Mouse (Mus musculus) left cerebral cortex, adult 18-20 months (tissue): Measurements from ENCODE around the gene Pnpla3. TPM values are rescaled to one million over a fixed set of nuclear protein-coding genes. Genes with fewer than 3 reads are reported as not detected.

ENCODE experiments used
- DNase-seq, 2 experiments: peaks; one replicate each; pipeline ENCODE4 v3.0.0; 2021 to 2022; ENCODE audit warnings: low spot score in 2 of 2, mixed read lengths in 1 of 2
- total RNA-seq, 2 experiments: library from RNA; stranded (reverse); gene quantifications; 2 replicates each; pipeline ENCODE4 v1.2.3; 2021

The Pnpla3 gene
- total RNA-seq, 2 experiments from 2014 or later, result 7.9 to 13.6 TPM

- DNase-seq, result no peak
Measured at GRCm38 (mm10) chr15:84171166-84171565, 3.5 kb downstream of the Pnpla3 start.

- peak in 1 of 2 experiments; percentile 13 for DNase-seq
Measured at GRCm38 (mm10) chr15:84178733-84179132, 11.1 kb downstream of the Pnpla3 start.

- no peak for DNase-seq
Measured at GRCm38 (mm10) chr15:84182000-84182399, 14.4 kb downstream of the Pnpla3 start.

- no peak for DNase-seq
Measured at GRCm38 (mm10) chr15:84183967-84184366, 16.3 kb downstream of the Pnpla3 start.

- DNase-seq, result no peak
Measured at GRCm38 (mm10) chr15:84186196-84186595, 18.6 kb downstream of the Pnpla3 start.

- DNase-seq, result no peak
Measured at GRCm38 (mm10) chr15:84188887-84189530, 21.4 kb downstream of the Pnpla3 start.

GRCm38 (mm10) chr15:84189881-84190280, 22.2 kb downstream of the Pnpla3 start:
- no peak for DNase-seq

GRCm38 (mm10) chr15:84191724-84192057, 24.1 kb downstream of the Pnpla3 start:
- DNase-seq, result no peak

GRCm38 (mm10) chr15:84192058-84192791, 24.6 kb downstream of the Pnpla3 start, which contains the start of gene Samm50:
Gene Samm50, plus strand, starts transcription at chr15:84192241.
- peak; percentile 87 to 93 for DNase-seq

- no peak for DNase-seq
Measured at GRCm38 (mm10) chr15:84196486-84197165, 29.0 kb downstream of the Pnpla3 start.

- no peak for DNase-seq
Measured at GRCm38 (mm10) chr15:84207327-84207726, 39.7 kb downstream of the Pnpla3 start.

GRCm38 (mm10) chr15:84209517-84210412, 42.1 kb downstream of the Pnpla3 start:
- DNase-seq, result no peak

- DNase-seq, result peak; percentile 31 to 36
Measured at GRCm38 (mm10) chr15:84210461-84210860, 42.8 kb downstream of the Pnpla3 start.

- DNase-seq, result no peak
Measured at GRCm38 (mm10) chr15:84210941-84211340, 43.3 kb downstream of the Pnpla3 start.

GRCm38 (mm10) chr15:84211564-84211963, 43.9 kb downstream of the Pnpla3 start:
- no peak for DNase-seq

- peak; percentile 88 to 95 for DNase-seq
Measured at GRCm38 (mm10) chr15:84212031-84212755, 44.6 kb downstream of the Pnpla3 start.

GRCm38 (mm10) chr15:84212756-84213105, 45.1 kb downstream of the Pnpla3 start:
- DNase-seq, result no peak

GRCm38 (mm10) chr15:84213162-84213739, 45.6 kb downstream of the Pnpla3 start:
- no peak for DNase-seq

GRCm38 (mm10) chr15:84214476-84214875, 46.8 kb downstream of the Pnpla3 start:
- no peak for DNase-seq

- no peak for DNase-seq
Measured at GRCm38 (mm10) chr15:84215273-84215672, 47.6 kb downstream of the Pnpla3 start.
